Mouse (Mus musculus): ENCODE measurements around the gene Pou2f3. TPM values are rescaled to one million over a fixed set of nuclear protein-coding genes. Genes with fewer than 3 reads are reported as not detected.

Pou2f3 gene
- polyA plus RNA-seq, 1 experiment from 2014 or later = 0.53 TPM

DNA sequence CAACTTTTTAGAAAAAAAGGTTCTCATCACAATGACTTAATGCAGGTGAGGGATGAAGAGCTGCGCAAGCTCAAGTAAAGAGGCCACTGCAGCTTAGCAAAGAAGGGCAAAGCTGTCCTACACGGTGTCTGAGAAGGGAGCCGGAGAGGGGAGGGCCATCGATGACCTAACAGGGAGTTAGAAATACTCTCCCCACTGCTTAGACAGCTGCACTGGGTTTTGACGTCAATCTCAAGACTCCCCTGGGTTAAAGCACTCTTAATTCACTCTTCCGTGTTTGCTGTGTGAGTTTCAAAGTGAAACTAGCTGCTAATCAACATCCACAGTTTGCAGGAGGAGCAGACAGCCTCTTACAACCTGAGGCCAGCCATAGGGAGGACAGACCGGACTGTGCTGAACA lies 134.0 kb downstream of the Pou2f3 start:
- H3K9ac ChIP-seq (ENCODE audit: low read length) = no peak overlapping the region
- H3K36me3 ChIP-seq (ENCODE audit: control insufficient read depth, insufficient read depth) = no peaks in the 10 kb centered on the region
- H3K27ac ChIP-seq (ENCODE audit: low read length) = no peak overlapping the region
- H3K4me1 ChIP-seq (ENCODE audit: control insufficient read depth, insufficient read depth, low read length) = peaks cover 22% of the 10 kb centered on the region
- no peaks in the 10 kb centered on the region for H3K27me3 ChIP-seq (ENCODE audit: control insufficient read depth, insufficient read depth, low read length)
- no peak overlapping the region for H3K4me2 ChIP-seq (ENCODE audit: low read depth, low read length)
- ATAC-seq (replicated peaks; ENCODE audit: extremely low read depth, insufficient read depth, low FRiP score) = no peak
- H3K9me3 ChIP-seq (replicated peaks; ENCODE audit: control insufficient read depth, low read length) = no peaks in the 10 kb centered on the region
- H3K4me3 ChIP-seq (ENCODE audit: low read length) = no peak overlapping the region
- WGBS = 62% methylated on average over 7 of the region's 7 CpGs

- Histone ChIP-seq H3K4me3 (ENCODE audit: low read length) (no peak overlapping the region), H3K9me3 (replicated peaks; ENCODE audit: control insufficient read depth, low read length) (no peaks in the 10 kb centered on the region), H3K27me3 (ENCODE audit: control insufficient read depth, insufficient read depth, low read length) (no peaks in the 10 kb centered on the region), H3K4me2 (ENCODE audit: low read depth, low read length) (no peak overlapping the region), H3K4me1 (ENCODE audit: control insufficient read depth, insufficient read depth, low read length) (peaks cover 18% of the 10 kb centered on the region), H3K27ac (ENCODE audit: low read length) (no peak overlapping the region), H3K36me3 (ENCODE audit: control insufficient read depth, insufficient read depth) (no peaks in the 10 kb centered on the region), H3K9ac (ENCODE audit: low read length) (no peak overlapping the region)
- ATAC-seq (replicated peaks; ENCODE audit: extremely low read depth, insufficient read depth, low FRiP score) = no peak
- 100% methylated on average over 1 of the region's 1 CpGs for WGBS
Observed at GRCm38 (mm10) chr9:43074611-43075010, 135.6 kb downstream of the Pou2f3 start.

Other genes starting within 250 kb of the Pou2f3 start
- gene Arhgef12, start 103.1 kb downstream of the Pou2f3 start, polyA plus RNA-seq (2015; fragmentation: Nextera tagmentation; extraction: Ambion mirVana) = 10.9 and 12.4 TPM in 2 replicates
- gene Tmem136, start 93.8 kb downstream of the Pou2f3 start, polyA plus RNA-seq (2015; fragmentation: Nextera tagmentation; extraction: Ambion mirVana) = 12.0 and 14.1 TPM in 2 replicates
- 26.0 and 27.4 TPM in 2 replicates for gene Oaf, start 29.5 kb upstream of the Pou2f3 start, polyA plus RNA-seq (2015; fragmentation: Nextera tagmentation; extraction: Ambion mirVana)
- gene Trim29, start 100.5 kb upstream of the Pou2f3 start, polyA plus RNA-seq (2015; fragmentation: Nextera tagmentation; extraction: Ambion mirVana) = 5.6 and 11.0 TPM in 2 replicates